9 mouse cellular contexts compared by ENCODE assay signal in genomic region chr1:170868905-170869283, GRCm38 (mm10). TPM values are rescaled to one million over a fixed set of nuclear protein-coding genes. Genes with fewer than 3 reads are reported as not detected.
DNase-seq lines count a peak whose midpoint lies in the region; ATAC-seq and TF ChIP-seq lines count a peak whose summit lies in the region.
"Had no signal": no experiment of that assay in that cellular context is flagged by ENCODE, and none has a peak within 500 bp of the region (broad histone marks: within the 10 kb centered on the region; RNA-seq: fewer than 3 reads in every experiment).

No protein-coding gene starts in this region.

- no peak for ATAC-seq in liver, embryonic 14.5 days (ENCODE audit: insufficient read depth)
- no peak for ATAC-seq in CD4-positive, CD25-positive, alpha-beta regulatory T cell, adult 4 months

- H3K4me3 ChIP-seq in heart, adult 2 months, result peak overlapping the region; percentile 76
- peak overlapping the region; percentile 44 for H3K4me3 ChIP-seq in thymus, adult 2 months (ENCODE audit: control insufficient read depth, insufficient read depth, low read length)
- H3K4me3 ChIP-seq in liver, embryonic 14.5 days (ENCODE audit: insufficient read depth in 1 of 2, low read depth in 2 of 2, low read length in 2 of 2), result peak overlapping the region; percentile 78 to 92

- H3K4me1 ChIP-seq in heart, adult 2 months (ENCODE audit: control insufficient read depth, insufficient read depth, low read length), result peaks cover 3% of the 10 kb centered on the region
- peaks cover 6% of the 10 kb centered on the region; the same call in 1 of the 2 replicates for H3K4me1 ChIP-seq in thymus, adult 2 months (replicated peaks; ENCODE audit: control insufficient read depth, insufficient read depth, low read length)
- H3K4me1 ChIP-seq in liver, embryonic 14.5 days (replicated peaks; ENCODE audit: control insufficient read depth in 2 of 2, insufficient read depth in 2 of 2, low read length in 1 of 2), result peaks cover 0 to 13% of the 10 kb centered on the region in 2 experiments; a peak in 3 of 4 replicates

- no peaks in the 10 kb centered on the region for H3K9me3 ChIP-seq in liver, embryonic 14.5 days (ENCODE audit: control insufficient read depth, low read length)

- peak overlapping the region; percentile 74 for H3K4me2 ChIP-seq in liver, embryonic 14.5 days (ENCODE audit: low read depth)

- WGBS in heart, adult 2 months, result 11% methylated on average over 14 of the region's 14 CpGs
- WGBS in thymus, adult 2 months, result 18% methylated on average over 14 of the region's 14 CpGs
- WGBS in liver, embryonic 14.5 days (ENCODE audit: insufficient replicate concordance), result 13% methylated on average over 14 of the region's 14 CpGs

- peaks cover 4% of the 10 kb centered on the region for H3K36me3 ChIP-seq in heart, adult 2 months (ENCODE audit: control insufficient read depth, insufficient read depth, low read length)
- H3K36me3 ChIP-seq in thymus, adult 2 months (ENCODE audit: control insufficient read depth, insufficient read depth, low read length), result peaks cover under 1% of the 10 kb centered on the region; the same call in 1 of the 2 replicates
- no peaks in the 10 kb centered on the region; the same call in 1 of the 2 replicates for H3K36me3 ChIP-seq in liver, embryonic 14.5 days (replicated peaks; ENCODE audit: control insufficient read depth, insufficient read depth, low read depth)

- H3K79me2 ChIP-seq in heart, adult 2 months (replicated peaks; ENCODE audit: control insufficient read depth, insufficient read depth, low read length), result peaks cover 2% of the 10 kb centered on the region

- peak overlapping the region; percentile 79 for H3K27ac ChIP-seq in heart, adult 2 months
- no peak overlapping the region for H3K27ac ChIP-seq in thymus, adult 2 months (ENCODE audit: control insufficient read depth, insufficient read depth, low read length)
- H3K27ac ChIP-seq in liver, embryonic 14.5 days, result no peak overlapping the region

- no peaks in the 10 kb centered on the region for H3K27me3 ChIP-seq in heart, adult 2 months (ENCODE audit: control insufficient read depth, insufficient read depth, low read length)
- no peaks in the 10 kb centered on the region; the same call in 1 of the 2 replicates for H3K27me3 ChIP-seq in thymus, adult 2 months (ENCODE audit: control insufficient read depth, insufficient read depth, low read length)
- no peaks in the 10 kb centered on the region for H3K27me3 ChIP-seq in liver, embryonic 14.5 days (ENCODE audit: control insufficient read depth, insufficient read depth, low read length)

- no peak for TF ChIP-seq POLR2A in heart, adult 2 months (IDR thresholded peaks at IDR 0.05; ENCODE audit: insufficient read depth, low read depth, low read length)
- TF ChIP-seq POLR2A in thymus, adult 2 months (IDR thresholded peaks at IDR 0.05; ENCODE audit: control insufficient read depth, extremely low read depth, insufficient read depth, low read length, poor library complexity), result no peak

- peak overlapping the region; percentile 63 for H3K9ac ChIP-seq in heart, adult 2 months (ENCODE audit: low read depth, low read length)
- H3K9ac ChIP-seq in liver, embryonic 14.5 days (replicated peaks), result peak overlapping the region; percentile 92

- intact Hi-C loops in heart, adult 2 months (cut with DNase I), result no loop called here
- intact Hi-C loops in heart, postnatal 14 days (cut with DNase I), result no loop called here

- TF ChIP-seq EP300 in heart, adult 2 months (IDR thresholded peaks at IDR 0.05; ENCODE audit: insufficient read depth, low read depth, low read length), result no peak
- TF ChIP-seq EP300 in liver, embryonic 14.5 days (IDR thresholded peaks at IDR 0.05; ENCODE audit: low read depth), result no peak

- TF ChIP-seq CTCF in heart, adult 2 months (IDR thresholded peaks at IDR 0.05), result no peak
- no peak for TF ChIP-seq CTCF in thymus, adult 2 months (IDR thresholded peaks at IDR 0.05; ENCODE audit: borderline replicate concordance, control insufficient read depth, extremely low read depth, insufficient read depth, low read length, poor library complexity)
- TF ChIP-seq CTCF in liver, embryonic 14.5 days (IDR thresholded peaks at IDR 0.05; ENCODE audit: low read depth), result no peak

- DNase-seq in heart, adult 2 months, result no peak
- no peak for DNase-seq in heart, postnatal 14 days
- no peak for DNase-seq in thymus, adult 2 months
- no peak for DNase-seq in thymus, postnatal 4 days
- no peak for DNase-seq in liver, embryonic 14.5 days (ENCODE audit: low read depth in 3 of 3, low spot score in 3 of 3)
- no peak for DNase-seq in B cell, adult 2 months
- DNase-seq in layer of hippocampus, postnatal 14 days (ENCODE audit: low spot score in 2 of 2), result no peak

RNA-seq across cellular contexts. Expression of gene Atf6, which starts 1.3 kb away (rescaled TPM):
- total RNA-seq in heart, adult 2 months (2021), result 10 to 100 TPM; 62.6 to 82.3 TPM
- 22.0 and 44.5 TPM in 2 replicates for polyA plus RNA-seq in heart, adult 2 months (2012; rRNA removed)
- total RNA-seq in heart, postnatal 14 days (2021), result 10 to 100 TPM; 52.5 to 56.3 TPM
- polyA plus RNA-seq in thymus, adult 2 months (2012; rRNA removed), result 5.4 and 7.0 TPM in 2 replicates
- 3.7 and 4.8 TPM in 2 replicates for polyA plus RNA-seq in liver, embryonic 14.5 days (2012; rRNA removed)
- 6.6 and 8.2 TPM in 2 replicates for polyA plus RNA-seq in liver, embryonic 14.5 days (2014; fragmentation: Nextera tagmentation; extraction: Ambion mirVana)
- polyA plus RNA-seq in CD4-positive, CD25-positive, alpha-beta regulatory T cell, adult 4 months (2017; shearing (Covaris generic)), result 1 to 10 TPM; 5.8 to 8.8 TPM
- total RNA-seq in layer of hippocampus, postnatal 14 days (2021), result 10 to 100 TPM; 34.3 to 35.5 TPM

RNA-seq across cellular contexts. Expression of gene Gm26620, which starts 16.0 kb away (rescaled TPM):
- total RNA-seq in heart, adult 2 months (2021), result under 1 TPM in 1 of 2 experiments, not detected in 1; 0.52 TPM
- polyA plus RNA-seq in heart, adult 2 months (2012; rRNA removed), result 0.53 and 0.61 TPM in 2 replicates
- total RNA-seq in heart, postnatal 14 days (2021), result under 1 TPM; 0.48 to 0.56 TPM
- polyA plus RNA-seq in thymus, adult 2 months (2012; rRNA removed), result 0.26 and 0.46 TPM in 2 replicates
- polyA plus RNA-seq in liver, embryonic 14.5 days (2012; rRNA removed), result 0.26 and 0.54 TPM in 2 replicates
- 0.38 and 0.47 TPM in 2 replicates for polyA plus RNA-seq in liver, embryonic 14.5 days (2014; fragmentation: Nextera tagmentation; extraction: Ambion mirVana)
- polyA plus RNA-seq in CD4-positive, CD25-positive, alpha-beta regulatory T cell, adult 4 months (2017; shearing (Covaris generic)), result not detected
- 1 to 10 TPM in 1 of 2 experiments, under 1 TPM in 1; 0.85 to 1.1 TPM for total RNA-seq in layer of hippocampus, postnatal 14 days (2021)

RNA-seq across cellular contexts. Expression of gene Dusp12, which starts 16.4 kb away (rescaled TPM):
- total RNA-seq in heart, adult 2 months (2021), result 1 to 10 TPM; 6.8 to 7.0 TPM
- 6.7 and 10.3 TPM in 2 replicates for polyA plus RNA-seq in heart, adult 2 months (2012; rRNA removed)
- 1 to 10 TPM; 7.4 TPM for total RNA-seq in heart, postnatal 14 days (2021)
- polyA plus RNA-seq in thymus, adult 2 months (2012; rRNA removed), result 17.7 and 19.3 TPM in 2 replicates
- polyA plus RNA-seq in liver, embryonic 14.5 days (2012; rRNA removed), result 9.5 and 13.6 TPM in 2 replicates
- polyA plus RNA-seq in liver, embryonic 14.5 days (2014; fragmentation: Nextera tagmentation; extraction: Ambion mirVana), result 19.1 and 20.4 TPM in 2 replicates
- polyA plus RNA-seq in CD4-positive, CD25-positive, alpha-beta regulatory T cell, adult 4 months (2017; shearing (Covaris generic)), result 10 to 100 TPM; 14.8 to 16.1 TPM
- 10 to 100 TPM; 12.5 to 18.2 TPM for total RNA-seq in layer of hippocampus, postnatal 14 days (2021)

RNA-seq across cellular contexts. Expression of gene Fcrlb, which starts 43.8 kb away (rescaled TPM):
- total RNA-seq in heart, adult 2 months (2021), result not detected
- polyA plus RNA-seq in heart, adult 2 months (2012; rRNA removed), result not detected in 2 replicates
- total RNA-seq in heart, postnatal 14 days (2021), result not detected
- polyA plus RNA-seq in thymus, adult 2 months (2012; rRNA removed), result 1.00 and 1.1 TPM in 2 replicates
- polyA plus RNA-seq in liver, embryonic 14.5 days (2012; rRNA removed), result 0.03 and 0.05 TPM in 2 replicates
- not detected in 2 replicates for polyA plus RNA-seq in liver, embryonic 14.5 days (2014; fragmentation: Nextera tagmentation; extraction: Ambion mirVana)
- polyA plus RNA-seq in CD4-positive, CD25-positive, alpha-beta regulatory T cell, adult 4 months (2017; shearing (Covaris generic)), result not detected
- total RNA-seq in layer of hippocampus, postnatal 14 days (2021), result under 1 TPM in 1 of 2 experiments, not detected in 1; 0.35 TPM

RNA-seq across cellular contexts. Expression of gene Fcrla, which starts 58.5 kb away (rescaled TPM):
- total RNA-seq in heart, adult 2 months (2021), result under 1 TPM; 0.39 to 0.89 TPM
- polyA plus RNA-seq in heart, adult 2 months (2012; rRNA removed), result 1.9 and 2.2 TPM in 2 replicates
- under 1 TPM; 0.84 to 1.00 TPM for total RNA-seq in heart, postnatal 14 days (2021)
- polyA plus RNA-seq in thymus, adult 2 months (2012; rRNA removed), result 9.9 and 11.0 TPM in 2 replicates
- polyA plus RNA-seq in liver, embryonic 14.5 days (2012; rRNA removed), result 0.35 and 0.51 TPM in 2 replicates
- 0.37 and 0.56 TPM in 2 replicates for polyA plus RNA-seq in liver, embryonic 14.5 days (2014; fragmentation: Nextera tagmentation; extraction: Ambion mirVana)
- 1 to 10 TPM in 1 of 2 experiments, under 1 TPM in 1; 0.52 to 3.9 TPM for polyA plus RNA-seq in CD4-positive, CD25-positive, alpha-beta regulatory T cell, adult 4 months (2017; shearing (Covaris generic))
- under 1 TPM in 1 of 2 experiments, not detected in 1; 0.67 TPM for total RNA-seq in layer of hippocampus, postnatal 14 days (2021)
- total RNA-seq: left cerebral cortex, adult 8-10 months had no signal
